Mouse (Mus musculus) testis, adult 2 months (tissue): ENCODE measurements at regions not wholly inside any gene's neighbourhood (a gene's known extent, or its start where the extent isn't known, plus 50 kb on each side); places are given as distances from the start of the nearest gene placed in this dataset.

Source experiments
- CTCF ChIP-seq: fragments of 200-500 bp; IDR thresholded peaks from 2 replicates; pipeline ENCODE4 v1.5.1; 2012; ENCODE audit warnings: low read depth, mild to moderate bottlenecking, inconsistent platforms, low read length, moderate library complexity; ENCODE audit not compliant: control insufficient read depth, insufficient read depth, insufficient replicate concordance
- POLR2A ChIP-seq: fragments of 200-500 bp; IDR thresholded peaks from 2 replicates; pipeline ENCODE4 v1.6.1; 2012; ENCODE audit warnings: low read depth, mild to moderate bottlenecking, inconsistent platforms, low read length, moderate library complexity; ENCODE audit not compliant: control insufficient read depth

- TF ChIP-seq CTCF (no peak), POLR2A (no peak)
Observed at GRCm38 (mm10) chr2:163143413-163143812, 55.8 kb upstream of the Gtsf1l start.
